Mouse (Mus musculus): ENCODE data around the gene Smgc. TPM values are rescaled to one million over a fixed set of nuclear protein-coding genes. Genes with fewer than 3 reads are reported as not detected.
"Not testable (repeated sequence)": the region's sequence is repeated elsewhere in the genome, so short reads cannot be mapped to it uniquely, and the experiment has no call there.

Gene Smgc
- total and polyA plus RNA-seq, 3 experiments = not detected

DNA sequence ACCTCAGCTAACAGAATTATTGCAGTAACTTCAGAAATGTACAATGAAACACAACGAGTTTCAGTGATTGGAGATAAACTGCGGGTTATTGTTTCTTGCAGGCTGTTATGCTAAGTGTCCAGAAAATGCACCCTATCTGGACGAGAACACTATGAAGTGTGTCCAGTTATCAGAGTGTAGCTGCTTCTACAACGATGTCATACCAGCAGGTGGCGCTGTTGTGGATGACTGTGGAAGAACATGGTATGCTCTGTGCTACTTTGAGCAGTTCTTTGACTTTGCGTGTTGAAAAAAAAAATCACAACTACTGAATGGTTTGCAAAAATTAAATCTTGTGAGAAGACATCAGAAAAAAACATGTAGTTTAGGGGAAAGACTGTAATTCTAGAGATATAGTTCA is 62.2 kb downstream of the Smgc start:
- dilution Hi-C loops (cut with MboI; ENCODE audit: extremely low pct_ligation_motif_present, extremely low pct_unique_long_range_greater_than_20kb, low sequenced_read_pairs) = no loop called here
- H3K4me3 ChIP-seq (replicated peaks in 1 of 3; ENCODE audit: low read depth in 2 of 3, low read length in 2 of 3, poor library complexity in 1 of 3) = no peak overlapping the region
- H3K36me3 ChIP-seq (replicated peaks in 1 of 2; ENCODE audit: control insufficient read depth in 1 of 2, insufficient read depth in 1 of 2, low read length in 1 of 2) = no peaks in the 10 kb centered on the region
- H3K9ac ChIP-seq (ENCODE audit: insufficient read depth, low read depth) = no peak overlapping the region
- no peaks in the 10 kb centered on the region for H3K27me3 ChIP-seq (replicated peaks)
- H3K4me2 ChIP-seq (ENCODE audit: insufficient read depth, low read depth, poor library complexity, severe bottlenecking) = no peak overlapping the region
- H3K4me1 ChIP-seq (ENCODE audit: control insufficient read depth in 1 of 2, insufficient read depth in 2 of 2) = no peaks in the 10 kb centered on the region
- no peaks in the 10 kb centered on the region for H3K79me2 ChIP-seq (replicated peaks; ENCODE audit: control insufficient read depth, extremely low read depth, insufficient read depth, poor library complexity, severe bottlenecking)
- H3K9me3 ChIP-seq (replicated peaks; ENCODE audit: low read length) = peaks cover 62% of the 10 kb centered on the region
- H3K27ac ChIP-seq (ENCODE audit: insufficient read depth, low read depth) = no peak overlapping the region
- TF ChIP-seq POLR2A (IDR thresholded peaks at IDR 0.05; ENCODE audit: low read depth, low read length) = no peak
- TF ChIP-seq ZMIZ1 (IDR thresholded peaks at IDR 0.05; ENCODE audit: low read depth, low read length) = no peak
- no peak for TF ChIP-seq CTCF (conservative IDR thresholded peaks at IDR 0.05 in 1 of 2, IDR thresholded peaks at IDR 0.05 in 1 of 2; ENCODE audit: low read depth in 2 of 2, low read length in 2 of 2)
- TF ChIP-seq MAX (IDR thresholded peaks at IDR 0.05; ENCODE audit: low read length) = no peak
- no peak for TF ChIP-seq CHD2 (IDR thresholded peaks at IDR 0.05; ENCODE audit: low read length)
- no peak for TF ChIP-seq MYC (IDR thresholded peaks at IDR 0.05; ENCODE audit: low read depth, low read length)
- no peak for TF ChIP-seq HCFC1 (IDR thresholded peaks at IDR 0.05; ENCODE audit: low read depth, low read length)
- in situ Hi-C loops (cut with MboI; ENCODE audit: low pct_ligation_motif_present, low pct_unique_long_range_greater_than_20kb, low sequenced_read_pairs) = no loop called here
- DNase-seq (ENCODE audit: extremely low read depth) = peak; percentile 0

DNA sequence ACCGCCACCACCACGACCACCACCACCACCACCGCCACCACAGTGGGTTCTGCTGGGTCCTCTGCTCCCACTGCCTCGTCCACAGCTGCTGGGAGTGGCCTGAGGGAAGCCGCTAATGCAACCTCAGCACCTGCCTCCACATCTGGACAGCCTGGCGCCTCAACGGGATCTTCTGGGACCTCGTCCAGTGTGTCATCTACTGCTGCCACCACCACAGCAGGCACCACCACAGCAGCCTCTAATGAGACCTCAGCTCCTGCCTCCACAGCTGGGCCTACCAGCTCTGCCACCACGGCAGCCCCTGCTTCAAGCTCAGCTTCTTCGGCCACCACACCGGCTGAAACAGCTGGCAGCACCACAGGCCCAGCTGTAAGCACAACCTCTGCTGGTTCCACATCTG is 69.0 kb downstream of the Smgc start:
- H3K4me3 ChIP-seq (replicated peaks in 1 of 3; ENCODE audit: low read depth in 2 of 3, low read length in 2 of 3, poor library complexity in 1 of 3); DNase-seq (ENCODE audit: extremely low read depth); H3K27me3 ChIP-seq (replicated peaks); H3K4me2 ChIP-seq (ENCODE audit: insufficient read depth, low read depth, poor library complexity, severe bottlenecking); H3K36me3 ChIP-seq (replicated peaks in 1 of 2; ENCODE audit: control insufficient read depth in 1 of 2, insufficient read depth in 1 of 2, low read length in 1 of 2); H3K9ac ChIP-seq (ENCODE audit: insufficient read depth, low read depth); dilution Hi-C loops (cut with MboI; ENCODE audit: extremely low pct_ligation_motif_present, extremely low pct_unique_long_range_greater_than_20kb, low sequenced_read_pairs); H3K79me2 ChIP-seq (replicated peaks; ENCODE audit: control insufficient read depth, extremely low read depth, insufficient read depth, poor library complexity, severe bottlenecking); H3K4me1 ChIP-seq (ENCODE audit: control insufficient read depth in 1 of 2, insufficient read depth in 2 of 2); H3K27ac ChIP-seq (ENCODE audit: insufficient read depth, low read depth); in situ Hi-C loops (cut with MboI; ENCODE audit: low pct_ligation_motif_present, low pct_unique_long_range_greater_than_20kb, low sequenced_read_pairs): not testable (repeated sequence)
- H3K9me3 ChIP-seq (replicated peaks; ENCODE audit: low read length) = peaks cover 29% of the 10 kb centered on the region

Other genes starting within 250 kb of the Smgc start
- gene Lrrk2, start 165.1 kb upstream of the Smgc start, total RNA-seq (2012; rRNA removed) = not detected in 2 replicates
- not detected in 2 replicates for gene Lrrk2, start 165.1 kb upstream of the Smgc start, total RNA-seq (2014; rRNA removed)
- gene Lrrk2, start 165.1 kb upstream of the Smgc start, polyA plus RNA-seq (2012; ENCODE audit: insufficient read length, low read depth) = not detected in 2 replicates
- gene Cntn1, start 212.9 kb downstream of the Smgc start, total RNA-seq (2012; rRNA removed) = not detected in 2 replicates
- gene Cntn1, start 212.9 kb downstream of the Smgc start, total RNA-seq (2014; rRNA removed) = not detected in 2 replicates
- 0.04 TPM in 1 of 2 replicates, not detected in the other for gene Cntn1, start 212.9 kb downstream of the Smgc start, polyA plus RNA-seq (2012; ENCODE audit: insufficient read length, low read depth)